Mouse (Mus musculus): ENCODE measurements around the gene Rad51. TPM values are rescaled to one million over a fixed set of nuclear protein-coding genes. Genes with fewer than 3 reads are reported as not detected.

The Rad51 gene
- polyA plus RNA-seq, 1 experiment from 2014 or later: 32.6 TPM

DNA sequence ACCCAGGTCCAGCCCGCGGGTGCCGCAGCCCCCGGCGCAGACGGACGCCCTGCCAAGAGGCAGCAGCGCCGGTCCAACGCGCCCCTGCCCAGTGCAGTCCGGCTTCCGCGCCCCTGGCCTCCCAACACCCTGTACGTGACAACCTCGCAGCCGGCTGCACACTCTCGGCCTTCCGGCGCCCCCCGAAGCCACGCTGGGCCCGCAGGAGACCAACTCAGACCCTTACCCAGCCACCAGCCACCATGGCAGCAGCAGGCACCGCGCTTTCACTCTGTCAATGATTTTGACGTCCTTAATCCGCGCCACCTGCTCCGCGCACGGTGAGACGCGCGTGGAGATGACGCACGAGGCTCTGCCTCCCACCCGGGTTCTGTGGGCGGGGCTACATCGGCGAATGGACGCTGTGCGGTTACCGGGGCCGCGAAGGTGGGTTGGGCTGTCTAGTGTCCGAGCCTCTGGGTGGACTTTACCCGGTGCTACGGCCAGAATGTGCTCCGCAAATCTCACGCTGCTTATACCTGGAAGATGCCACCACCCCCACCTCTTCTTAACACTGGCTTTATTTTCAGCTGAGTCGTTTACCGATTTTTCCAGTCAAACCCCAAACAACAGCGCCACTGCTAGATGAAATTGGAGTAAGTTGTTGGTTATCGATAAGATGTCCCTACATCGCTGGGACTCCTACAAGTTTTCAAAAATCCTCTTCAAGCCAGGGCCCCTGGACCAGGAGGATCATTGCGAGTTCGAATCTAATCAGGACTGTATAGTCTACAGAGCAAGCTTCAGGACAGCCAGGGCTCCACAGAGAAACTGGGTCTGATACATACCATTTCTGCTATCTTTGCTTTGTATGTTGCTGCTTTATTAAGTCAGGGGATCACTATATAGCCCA lies 44.3 kb downstream of the Rad51 start, which contains the start of gene Rmdn3:
TSS of gene Rmdn3 (minus strand) at position 354 of the 892 bp plus-strand sequence.
- H3K4me2 ChIP-seq (ENCODE audit: low read depth, low read length): peak within 1 kb of the TSS; percentile 88
- H3K4me1 ChIP-seq (ENCODE audit: control insufficient read depth, insufficient read depth, low read length): peaks cover 3% of the 10 kb centered on the region; the same call in 1 of the 2 replicates
- under 1% methylated on average over 37 of the region's 57 CpGs for WGBS
- ATAC-seq (ENCODE audit: low read depth) (peak; percentile 92), DNase-seq (ENCODE audit: low spot score) (peak; percentile 96)
- H3K9ac ChIP-seq (ENCODE audit: low read depth, low read length): peak within 1 kb of the TSS; percentile 93
- no peaks in the 10 kb centered on the region for H3K9me3 ChIP-seq (ENCODE audit: control insufficient read depth, low read length)
- no peaks in the 10 kb centered on the region for H3K27me3 ChIP-seq (replicated peaks; ENCODE audit: control insufficient read depth, insufficient read depth, low read length)
- H3K36me3 ChIP-seq (ENCODE audit: control insufficient read depth, insufficient read depth, low read length): peaks cover 21% of the 10 kb centered on the region
- H3K4me3 ChIP-seq (ENCODE audit: low read depth, low read length): peak within 1 kb of the TSS; percentile 98
- peak within 1 kb of the TSS; percentile 59 for H3K27ac ChIP-seq (replicated peaks; ENCODE audit: low read depth, low read length)

DNA sequence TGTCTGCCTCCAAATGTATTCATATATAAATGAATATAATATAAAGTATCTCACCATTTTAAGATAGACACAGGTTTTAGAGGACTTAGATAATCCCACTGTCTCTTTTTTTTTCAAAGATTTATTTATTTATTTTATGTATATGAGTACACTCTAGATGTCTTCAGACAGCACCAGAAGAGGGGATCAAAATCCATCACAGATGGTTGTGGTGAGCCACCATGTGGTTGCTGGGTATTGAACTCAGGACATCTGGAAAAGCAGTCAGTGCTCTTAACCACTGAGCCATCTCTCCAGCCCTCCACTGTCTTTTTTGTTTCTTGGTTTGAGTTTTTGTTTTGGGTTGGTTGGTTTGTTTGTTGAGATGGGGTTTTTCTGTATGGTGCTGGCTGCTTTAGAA lies 45.2 kb downstream of the Rad51 start:
- Histone ChIP-seq H3K4me1 (ENCODE audit: control insufficient read depth, insufficient read depth, low read length) (peaks cover 3% of the 10 kb centered on the region; the same call in 1 of the 2 replicates), H3K36me3 (ENCODE audit: control insufficient read depth, insufficient read depth, low read length) (peaks cover 12% of the 10 kb centered on the region), H3K9me3 (ENCODE audit: control insufficient read depth, low read length) (no peaks in the 10 kb centered on the region), H3K27ac (replicated peaks; ENCODE audit: low read depth, low read length) (no peak overlapping the region), H3K9ac (ENCODE audit: low read depth, low read length) (no peak overlapping the region), H3K4me3 (ENCODE audit: low read depth, low read length) (no peak overlapping the region), H3K27me3 (replicated peaks; ENCODE audit: control insufficient read depth, insufficient read depth, low read length) (no peaks in the 10 kb centered on the region), H3K4me2 (ENCODE audit: low read depth, low read length) (peak overlapping the region; percentile 88; the same call in 1 of the 2 replicates)
- no peak for ATAC-seq (ENCODE audit: low read depth)
- DNase-seq (ENCODE audit: low spot score): no peak

DNA sequence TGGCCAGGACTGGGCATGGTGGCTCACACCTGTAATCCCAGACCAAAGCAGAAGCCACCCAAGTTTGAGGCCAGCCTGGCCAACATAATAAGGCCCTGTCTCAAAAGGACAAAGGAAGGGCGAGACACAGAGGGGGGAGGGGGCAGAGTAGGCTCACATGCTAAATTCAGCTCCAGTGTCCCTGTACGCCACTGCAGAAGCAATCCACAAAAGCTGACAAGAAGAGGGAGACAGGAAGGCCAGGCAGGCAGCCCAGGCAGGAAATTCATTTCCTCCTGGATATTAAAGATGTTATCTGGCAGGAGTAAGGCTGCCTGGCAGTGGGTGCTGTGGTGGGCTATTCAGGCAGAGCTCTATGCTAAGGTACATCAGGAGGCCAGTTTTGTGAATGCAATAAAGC lies 48.7 kb downstream of the Rad51 start:
- H3K4me1 ChIP-seq (ENCODE audit: control insufficient read depth, insufficient read depth, low read length): no peaks in the 10 kb centered on the region
- DNase-seq (ENCODE audit: low spot score): no peak
- H3K27me3 ChIP-seq (replicated peaks; ENCODE audit: control insufficient read depth, insufficient read depth, low read length): peaks cover 4% of the 10 kb centered on the region
- H3K9ac ChIP-seq (ENCODE audit: low read depth, low read length): no peak overlapping the region
- H3K4me2 ChIP-seq (ENCODE audit: low read depth, low read length): no peak overlapping the region
- H3K36me3 ChIP-seq (ENCODE audit: control insufficient read depth, insufficient read depth, low read length): no peaks in the 10 kb centered on the region
- H3K9me3 ChIP-seq (ENCODE audit: control insufficient read depth, low read length): no peaks in the 10 kb centered on the region
- H3K4me3 ChIP-seq (ENCODE audit: low read depth, low read length): no peak overlapping the region
- 32% methylated on average over 2 of the region's 2 CpGs for WGBS
- no peak for ATAC-seq (ENCODE audit: low read depth)
- no peak overlapping the region for H3K27ac ChIP-seq (replicated peaks; ENCODE audit: low read depth, low read length)

DNA sequence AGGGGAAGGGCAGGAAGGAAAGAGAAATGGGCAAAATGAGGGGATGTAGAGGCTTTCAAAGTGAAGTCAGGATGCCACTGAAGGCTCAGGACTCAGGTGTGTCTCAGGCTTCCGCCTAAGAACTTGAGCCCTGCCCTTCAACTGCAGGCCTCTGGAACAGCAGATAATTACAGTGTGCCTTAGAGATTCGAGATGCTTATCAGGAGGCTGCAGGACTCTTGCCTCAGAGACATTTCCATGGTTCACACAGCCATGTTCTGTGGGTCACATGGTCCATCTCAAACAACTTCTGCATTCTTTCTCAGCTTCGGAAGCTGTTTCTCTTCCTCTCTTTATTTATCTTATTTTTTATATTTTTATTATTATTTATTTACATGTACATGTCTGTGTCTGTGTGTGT lies 50.5 kb downstream of the Rad51 start:
- Histone ChIP-seq H3K4me1 (ENCODE audit: control insufficient read depth, insufficient read depth, low read length) (peaks cover 7% of the 10 kb centered on the region), H3K36me3 (ENCODE audit: control insufficient read depth, insufficient read depth, low read length) (no peaks in the 10 kb centered on the region), H3K4me2 (ENCODE audit: low read depth, low read length) (no peak overlapping the region), H3K4me3 (ENCODE audit: low read depth, low read length) (no peak overlapping the region), H3K9ac (ENCODE audit: low read depth, low read length) (no peak overlapping the region), H3K27me3 (replicated peaks; ENCODE audit: control insufficient read depth, insufficient read depth, low read length) (peaks cover 11% of the 10 kb centered on the region), H3K9me3 (ENCODE audit: control insufficient read depth, low read length) (no peaks in the 10 kb centered on the region), H3K27ac (replicated peaks; ENCODE audit: low read depth, low read length) (no peak overlapping the region)
- 57% methylated on average over 3 of the region's 3 CpGs for WGBS
- ATAC-seq (ENCODE audit: low read depth) (no peak), DNase-seq (ENCODE audit: low spot score) (no peak)

DNA sequence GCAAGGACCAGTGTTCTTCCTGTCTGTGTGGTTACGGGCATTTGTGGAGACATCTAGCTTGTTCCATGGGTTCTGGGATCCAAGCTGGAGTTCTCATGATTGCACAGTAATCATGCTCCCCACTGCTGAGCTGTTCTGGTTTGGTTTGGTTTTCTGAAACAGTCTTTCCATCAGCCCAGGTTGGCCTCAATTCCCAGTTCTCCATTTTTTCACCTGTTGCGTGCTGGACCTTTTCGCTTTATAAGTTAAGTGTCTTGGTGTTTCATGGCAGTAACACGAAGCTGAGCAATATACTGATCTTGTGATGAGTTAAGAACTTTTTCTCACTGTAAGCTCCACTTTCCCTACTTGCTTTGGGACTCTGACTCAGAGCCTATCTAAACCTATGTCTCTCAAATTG lies 51.4 kb downstream of the Rad51 start:
- Histone ChIP-seq H3K9ac (ENCODE audit: low read depth, low read length) (no peak overlapping the region), H3K36me3 (ENCODE audit: control insufficient read depth, insufficient read depth, low read length) (no peaks in the 10 kb centered on the region), H3K4me1 (ENCODE audit: control insufficient read depth, insufficient read depth, low read length) (peaks cover 7% of the 10 kb centered on the region), H3K27me3 (replicated peaks; ENCODE audit: control insufficient read depth, insufficient read depth, low read length) (peaks cover 11% of the 10 kb centered on the region), H3K4me3 (ENCODE audit: low read depth, low read length) (no peak overlapping the region), H3K27ac (replicated peaks; ENCODE audit: low read depth, low read length) (no peak overlapping the region), H3K4me2 (ENCODE audit: low read depth, low read length) (no peak overlapping the region), H3K9me3 (ENCODE audit: control insufficient read depth, low read length) (no peaks in the 10 kb centered on the region)
- DNase-seq (ENCODE audit: low spot score) (no peak), ATAC-seq (ENCODE audit: low read depth) (no peak)
- WGBS: 79% methylated on average over 4 of the region's 4 CpGs

DNA sequence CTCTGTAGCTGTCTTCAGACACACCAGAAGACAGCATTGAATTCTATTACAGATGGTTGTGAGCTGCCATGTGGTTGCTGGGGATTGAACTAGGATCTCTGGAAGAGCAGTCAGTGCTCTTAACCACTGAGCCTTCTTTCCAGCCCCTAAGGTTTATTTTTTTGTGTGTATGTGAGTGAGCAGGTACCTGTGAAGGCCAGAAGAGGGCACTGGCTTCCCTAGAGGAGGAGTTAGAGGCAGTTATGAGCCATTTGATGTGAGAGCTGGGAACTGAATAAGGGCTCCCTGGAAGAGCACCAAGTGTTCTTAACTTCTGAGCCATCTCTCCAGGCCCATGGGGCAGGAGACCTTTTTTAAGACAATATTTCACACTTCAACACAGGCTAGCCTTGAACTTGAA lies 52.8 kb downstream of the Rad51 start:
- H3K4me3 ChIP-seq (ENCODE audit: low read depth, low read length): no peak overlapping the region
- H3K36me3 ChIP-seq (ENCODE audit: control insufficient read depth, insufficient read depth, low read length): no peaks in the 10 kb centered on the region
- no peak overlapping the region for H3K9ac ChIP-seq (ENCODE audit: low read depth, low read length)
- H3K27me3 ChIP-seq (replicated peaks; ENCODE audit: control insufficient read depth, insufficient read depth, low read length): peaks cover 11% of the 10 kb centered on the region
- H3K27ac ChIP-seq (replicated peaks; ENCODE audit: low read depth, low read length): no peak overlapping the region
- peaks cover 7% of the 10 kb centered on the region for H3K4me1 ChIP-seq (ENCODE audit: control insufficient read depth, insufficient read depth, low read length)
- no peaks in the 10 kb centered on the region for H3K9me3 ChIP-seq (ENCODE audit: control insufficient read depth, low read length)
- DNase-seq (ENCODE audit: low spot score) (no peak), ATAC-seq (ENCODE audit: low read depth) (no peak)
- H3K4me2 ChIP-seq (ENCODE audit: low read depth, low read length): no peak overlapping the region

DNA sequence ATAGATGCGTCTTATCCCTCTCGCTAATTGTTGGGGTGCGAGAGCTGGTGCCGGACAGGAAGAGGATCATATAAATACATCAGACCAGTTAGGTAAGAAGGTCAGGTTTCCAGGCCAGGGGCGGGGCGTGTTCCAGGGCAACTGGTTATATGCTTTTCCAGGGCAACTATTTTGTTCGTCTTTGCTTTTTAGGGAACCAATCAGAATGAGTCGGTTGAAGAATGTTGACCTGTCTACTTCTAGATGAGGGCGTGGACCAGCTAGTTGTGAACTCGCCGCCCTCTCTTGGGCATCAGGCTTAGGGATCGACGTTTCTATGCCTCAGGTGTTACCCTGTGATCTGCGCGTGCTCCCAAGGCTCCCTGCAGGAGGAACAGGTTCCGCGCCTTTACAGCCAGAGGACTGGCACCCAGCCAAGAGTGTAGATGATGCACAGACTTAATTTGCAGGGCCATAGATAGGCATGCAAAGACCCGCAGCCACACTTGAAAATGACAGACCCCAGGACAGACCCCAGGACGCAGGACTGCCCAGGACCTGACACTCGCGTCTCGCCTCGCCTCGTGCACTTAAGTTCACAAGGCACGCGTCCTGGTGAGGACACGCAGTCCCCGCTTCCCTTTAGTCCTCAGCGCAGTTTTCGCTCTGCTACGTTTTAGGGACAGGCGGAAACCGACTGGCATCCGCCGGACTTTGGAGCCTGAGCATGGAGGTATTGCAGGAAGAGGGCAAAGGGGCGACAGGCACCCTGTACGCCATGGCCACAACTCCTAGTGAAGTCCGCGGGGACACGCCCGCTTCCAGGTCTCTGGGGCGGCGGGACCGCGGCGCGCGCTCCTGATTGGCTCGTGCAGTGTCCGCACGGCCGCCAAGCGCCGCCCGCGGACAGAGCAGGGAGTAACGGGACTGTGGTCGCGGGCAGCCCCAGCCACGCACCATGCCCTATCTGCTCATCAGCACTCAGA lies 54.6 kb downstream of the Rad51 start, which contains the start of gene Gchfr:
TSS of gene Gchfr (plus strand) at position 873 of the 965 bp plus-strand sequence.
- Histone ChIP-seq H3K4me1 (ENCODE audit: control insufficient read depth, insufficient read depth, low read length) (peaks cover 7% of the 10 kb centered on the region), H3K27ac (replicated peaks; ENCODE audit: low read depth, low read length) (no peak within 1 kb of the TSS), H3K4me2 (ENCODE audit: low read depth, low read length) (peak within 1 kb of the TSS; percentile 99), H3K9ac (ENCODE audit: low read depth, low read length) (peak within 1 kb of the TSS; percentile 65), H3K27me3 (replicated peaks; ENCODE audit: control insufficient read depth, insufficient read depth, low read length) (peaks cover 11% of the 10 kb centered on the region), H3K4me3 (ENCODE audit: low read depth, low read length) (peak within 1 kb of the TSS; percentile 56), H3K36me3 (ENCODE audit: control insufficient read depth, insufficient read depth, low read length) (no peaks in the 10 kb centered on the region), H3K9me3 (ENCODE audit: control insufficient read depth, low read length) (no peaks in the 10 kb centered on the region)
- DNase-seq (ENCODE audit: low spot score) (peak; percentile 89), ATAC-seq (ENCODE audit: low read depth) (peak; percentile 90)
- WGBS: under 1% methylated on average over 58 of the region's 60 CpGs

DNA sequence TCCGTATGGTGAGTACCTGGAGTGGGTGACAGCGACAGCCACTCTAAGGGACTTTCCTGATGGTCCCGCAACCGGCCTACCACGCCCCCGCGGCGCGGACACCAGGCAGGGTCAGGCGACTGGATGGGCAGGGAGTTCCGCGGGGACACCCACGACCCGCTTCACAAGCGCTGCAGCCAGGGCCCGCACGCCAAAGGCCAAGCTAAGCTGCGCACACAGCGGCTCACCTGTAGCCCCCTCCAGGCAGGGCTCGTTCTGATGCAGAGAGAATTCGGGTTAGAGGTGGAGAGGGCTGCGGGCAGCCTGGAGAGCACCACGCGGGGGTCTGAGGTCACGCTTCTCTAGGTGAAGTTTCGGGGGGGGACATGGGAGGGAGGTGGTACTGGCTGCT lies 55.3 kb downstream of the Rad51 start:
- Histone ChIP-seq H3K27me3 (replicated peaks; ENCODE audit: control insufficient read depth, insufficient read depth, low read length) (peaks cover 11% of the 10 kb centered on the region), H3K9me3 (ENCODE audit: control insufficient read depth, low read length) (no peaks in the 10 kb centered on the region), H3K4me1 (ENCODE audit: control insufficient read depth, insufficient read depth, low read length) (peaks cover 7% of the 10 kb centered on the region), H3K4me3 (ENCODE audit: low read depth, low read length) (peak overlapping the region; percentile 56), H3K27ac (replicated peaks; ENCODE audit: low read depth, low read length) (no peak overlapping the region), H3K4me2 (ENCODE audit: low read depth, low read length) (peak overlapping the region; percentile 99), H3K36me3 (ENCODE audit: control insufficient read depth, insufficient read depth, low read length) (no peaks in the 10 kb centered on the region), H3K9ac (ENCODE audit: low read depth, low read length) (peak overlapping the region; percentile 65)
- ATAC-seq (ENCODE audit: low read depth): no peak
- WGBS: 2% methylated on average over 26 of the region's 26 CpGs
- no peak for DNase-seq (ENCODE audit: low spot score)

All from embryonic facial prominence, embryonic 14.5 days (tissue).